Mouse (Mus musculus) E14TG2a.4 (cell line): Measurements from ENCODE around the gene Zw10.

Experiments
- CTCF ChIP-seq: conservative IDR thresholded peaks from 2 replicates; pipeline ENCODE4 v1.5.1; 2014; ENCODE audit warnings: low read length
- NANOG ChIP-seq: IDR thresholded peaks from 2 replicates; pipeline ENCODE4 v1.6.1; 2014; ENCODE audit warnings: borderline replicate concordance, low read length, mixed read lengths
- POU5F1 ChIP-seq: IDR thresholded peaks from 2 replicates; pipeline ENCODE4 v1.6.1; 2014; ENCODE audit warnings: low read length, borderline replicate concordance

DNA sequence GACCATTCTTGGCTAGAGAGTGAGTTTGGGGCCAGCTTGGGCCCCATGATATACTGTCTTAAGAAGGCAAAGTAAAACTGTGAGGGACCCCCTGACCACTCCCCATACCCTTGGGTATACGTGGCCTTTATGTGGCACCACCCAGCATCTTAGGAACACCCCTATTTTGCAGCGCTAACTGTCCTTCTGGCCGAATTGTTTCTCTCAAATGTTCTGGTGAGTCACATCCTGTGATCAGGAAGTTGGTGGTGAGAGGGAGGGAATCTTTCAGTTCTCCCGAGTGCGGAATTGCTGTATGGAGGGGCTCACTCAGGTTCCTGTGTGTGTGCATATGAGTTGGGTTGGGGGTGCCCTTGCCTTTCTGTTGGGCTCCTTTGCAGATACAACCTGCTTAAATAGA lies 55.9 kb downstream of the Zw10 start:
- no peak for TF ChIP-seq CTCF
- no peak for TF ChIP-seq POU5F1
- TF ChIP-seq NANOG, result no peak
